ENCODE assay signal across 19 mouse cellular contexts in genomic region chr11:76339141-76339540, GRCm38 (mm10). TPM values are rescaled to one million over a fixed set of nuclear protein-coding genes. Genes with fewer than 3 reads are reported as not detected.
DNase-seq lines count a peak whose midpoint lies in the region; ATAC-seq and TF ChIP-seq lines count a peak whose summit lies in the region.
"Had no signal": no experiment of that assay in that cellular context is flagged by ENCODE, and none has a peak within 500 bp of the region (broad histone marks: within the 10 kb centered on the region; RNA-seq: fewer than 3 reads in every experiment).

No protein-coding gene starts in this region.

- no peaks in the 10 kb centered on the region for H3K27me3 ChIP-seq in lung, embryonic 14.5 days (ENCODE audit: insufficient read depth, low read length)
- H3K27me3 ChIP-seq in stomach, embryonic 16.5 days (ENCODE audit: control insufficient read depth, insufficient read depth, low read length), result no peaks in the 10 kb centered on the region
- no peaks in the 10 kb centered on the region for H3K27me3 ChIP-seq in midbrain, embryonic 16.5 days (ENCODE audit: control insufficient read depth, insufficient read depth, low read depth, low read length)
- H3K27me3 ChIP-seq: limb, embryonic 12.5 days; Patski had no signal

- peak; percentile 64 for DNase-seq in cerebellum, adult 11-12 months
- DNase-seq in cerebellum, postnatal 4 days (ENCODE audit: low spot score in 2 of 2), result no peak
- DNase-seq in lung, embryonic 14.5 days, result peak; percentile 85
- DNase-seq in lung, adult 18-20 months, result no peak
- peak; percentile 64 to 77 for DNase-seq in cerebellum, postnatal 25 days
- no peak for DNase-seq in liver
- DNase-seq: gastrocnemius, postnatal 10 days; kidney, postnatal 25 days; lung, adult 2 months; right cerebral cortex, postnatal 25 days; thymus, postnatal 14 days had no signal

- no peaks in the 10 kb centered on the region for H3K36me3 ChIP-seq in lung, embryonic 14.5 days (ENCODE audit: insufficient read depth)
- H3K36me3 ChIP-seq in stomach, embryonic 16.5 days (ENCODE audit: control insufficient read depth, insufficient read depth, low read length), result no peaks in the 10 kb centered on the region
- no peaks in the 10 kb centered on the region for H3K36me3 ChIP-seq in midbrain, embryonic 16.5 days (ENCODE audit: control insufficient read depth, insufficient read depth, low read length)
- H3K36me3 ChIP-seq: heart, embryonic 10.5 days; limb, embryonic 12.5 days had no signal

- peak overlapping the region; percentile 59 for H3K27ac ChIP-seq in lung, embryonic 14.5 days (ENCODE audit: low read depth)
- peak overlapping the region; percentile 64 for H3K27ac ChIP-seq in stomach, embryonic 16.5 days (ENCODE audit: low read length)
- H3K27ac ChIP-seq in midbrain, embryonic 16.5 days (ENCODE audit: low read length), result no peak overlapping the region
- H3K27ac ChIP-seq: heart, embryonic 10.5 days; limb, embryonic 12.5 days had no signal

- H3K9me3 ChIP-seq in lung, embryonic 14.5 days (ENCODE audit: low read depth, low read length), result no peaks in the 10 kb centered on the region
- H3K9me3 ChIP-seq in stomach, embryonic 16.5 days (replicated peaks; ENCODE audit: control insufficient read depth, low read length), result no peaks in the 10 kb centered on the region
- H3K9me3 ChIP-seq in midbrain, embryonic 16.5 days (replicated peaks; ENCODE audit: control insufficient read depth, low read length, poor library complexity, severe bottlenecking), result no peaks in the 10 kb centered on the region
- H3K9me3 ChIP-seq: heart, embryonic 10.5 days; limb, embryonic 12.5 days had no signal

- peaks cover 22% of the 10 kb centered on the region for H3K4me1 ChIP-seq in lung, embryonic 14.5 days (ENCODE audit: insufficient read depth)
- H3K4me1 ChIP-seq in stomach, embryonic 16.5 days (ENCODE audit: control insufficient read depth, insufficient read depth, low read length), result peaks cover 45% of the 10 kb centered on the region
- peaks cover 7% of the 10 kb centered on the region; the same call in 1 of the 2 replicates for H3K4me1 ChIP-seq in midbrain, embryonic 16.5 days (ENCODE audit: control insufficient read depth, insufficient read depth, low read length)

- 37% methylated on average over 11 of the region's 11 CpGs for WGBS in lung, embryonic 14.5 days
- WGBS in stomach, embryonic 16.5 days, result 56% methylated on average over 11 of the region's 11 CpGs
- WGBS in midbrain, embryonic 16.5 days, result 76% methylated on average over 11 of the region's 11 CpGs

- peak; percentile 66 for ATAC-seq in lung, embryonic 14.5 days (ENCODE audit: insufficient read depth)
- ATAC-seq in stomach, embryonic 16.5 days (ENCODE audit: insufficient read depth, low FRiP score), result no peak
- ATAC-seq in midbrain, embryonic 16.5 days, result no peak
- ATAC-seq: inflammation-experienced regulatory T-cells, adult 6 months; Patski had no signal

- no peak overlapping the region for H3K9ac ChIP-seq in lung, embryonic 14.5 days
- no peak overlapping the region for H3K9ac ChIP-seq in stomach, embryonic 16.5 days (ENCODE audit: low read length)
- no peak overlapping the region for H3K9ac ChIP-seq in midbrain, embryonic 16.5 days (ENCODE audit: low read depth, low read length)
- H3K9ac ChIP-seq: limb, embryonic 12.5 days had no signal

- no peak overlapping the region for H3K4me3 ChIP-seq in lung, embryonic 14.5 days (ENCODE audit: low read depth, low read length)
- H3K4me3 ChIP-seq in stomach, embryonic 16.5 days (replicated peaks; ENCODE audit: low read length), result no peak overlapping the region
- H3K4me3 ChIP-seq in midbrain, embryonic 16.5 days (ENCODE audit: low read depth, low read length), result no peak overlapping the region
- H3K4me3 ChIP-seq: heart, embryonic 10.5 days; limb, embryonic 12.5 days; myocyte had no signal

- no peak for TF ChIP-seq CTCF in lung, embryonic 14.5 days (IDR thresholded peaks at IDR 0.05; ENCODE audit: low read depth)

- 0 out of 2 replicates have a peak overlapping the region, but pooled peaks have one; percentile 13 for H3K4me2 ChIP-seq in lung, embryonic 14.5 days
- H3K4me2 ChIP-seq in stomach, embryonic 16.5 days (ENCODE audit: low read depth, low read length), result peak overlapping the region; percentile 9; the same call in 1 of the 2 replicates
- no peak overlapping the region for H3K4me2 ChIP-seq in midbrain, embryonic 16.5 days (ENCODE audit: low read length)
- H3K4me2 ChIP-seq: limb, embryonic 12.5 days; midbrain, embryonic 11.5 days had no signal

RNA-seq across cellular contexts. Expression of gene Nxn, which starts 59.8 kb away (rescaled TPM):
- 29.8 and 31.5 TPM in 2 replicates for polyA plus RNA-seq in lung, embryonic 14.5 days (2014; fragmentation: Nextera tagmentation; extraction: Ambion mirVana)
- polyA plus RNA-seq in stomach, embryonic 16.5 days (2015; fragmentation: Nextera tagmentation; extraction: Ambion mirVana), result 26.6 and 28.7 TPM in 2 replicates
- 16.3 and 17.4 TPM in 2 replicates for polyA plus RNA-seq in midbrain, embryonic 16.5 days (2015; fragmentation: Nextera tagmentation; extraction: Ambion mirVana)

Comparison
In these comparisons a context has a peak if more than half of its experiments do, and no peak if none do; other contexts are left out.
1. DNase-seq: peak in cerebellum, adult 11-12 months (single experiment), lung, embryonic 14.5 days (single experiment) and cerebellum, postnatal 25 days (2 of 2); none in cerebellum, postnatal 4 days (0 of 2), lung, adult 18-20 months (0 of 2) and liver (single experiment).